Mouse (Mus musculus): ENCODE measurements at regions not wholly inside any gene's neighbourhood (a gene's known extent, or its start where the extent isn't known, plus 50 kb on each side); places are given as distances from the start of the nearest gene placed in this dataset.

DNA sequence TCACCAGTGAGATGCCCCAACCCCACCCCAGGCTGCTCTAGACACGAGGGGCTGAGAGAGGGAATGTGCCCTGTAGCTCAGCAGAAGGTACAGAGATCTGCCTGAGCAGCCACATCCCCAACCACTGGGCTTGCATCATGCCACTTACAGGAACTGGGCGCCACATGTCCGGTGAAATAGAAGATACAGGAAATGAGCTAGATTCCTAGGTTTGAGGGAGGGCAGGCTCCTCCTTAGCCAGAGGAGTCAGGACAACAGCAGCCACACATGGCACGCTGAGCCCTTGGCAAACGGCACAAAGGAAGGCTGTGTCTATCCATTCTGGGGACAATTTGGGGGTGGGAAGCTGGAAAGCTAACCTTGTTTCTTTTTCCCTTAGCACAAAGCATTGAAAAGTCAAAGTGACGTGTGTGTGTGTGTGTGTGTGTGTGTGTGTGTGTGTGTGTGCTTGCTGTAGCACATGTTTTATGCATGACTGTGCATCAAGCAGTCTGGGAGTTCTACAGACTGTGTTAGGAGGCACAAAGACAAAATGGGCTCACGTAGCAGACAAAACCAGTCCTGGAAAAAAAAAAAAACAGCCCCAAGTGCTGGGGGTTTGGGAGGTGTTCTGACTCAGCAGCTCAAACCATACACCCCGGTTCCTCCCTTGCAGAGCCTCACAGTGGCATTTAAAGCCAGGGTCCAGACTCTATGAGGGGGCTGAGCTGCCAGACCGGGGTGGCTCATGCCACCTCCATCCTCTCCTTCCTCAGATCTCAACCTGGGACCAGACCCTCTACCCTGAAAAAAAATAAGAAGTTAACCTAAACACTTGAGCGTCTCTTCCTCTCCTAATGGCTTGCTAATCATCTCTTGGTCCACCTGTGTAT is 343.7 kb upstream of the Smim15 start:
- TF ChIP-seq TBP (IDR thresholded peaks at IDR 0.05; ENCODE audit: low read depth, low read length) (no peak), E2F4 (IDR thresholded peaks at IDR 0.05; ENCODE audit: borderline replicate concordance, low read depth, low read length) (no peak), TCF12 (IDR thresholded peaks at IDR 0.05; ENCODE audit: low read depth, low read length) (no peak), GABPA (IDR thresholded peaks at IDR 0.05; ENCODE audit: low read depth, low read length) (no peak), GATA1 (IDR thresholded peaks at IDR 0.05; ENCODE audit: low read depth, low read length) (no peak), MAFK (IDR thresholded peaks at IDR 0.05; ENCODE audit: borderline replicate concordance, low read depth, low read length) (no peak), SMC3 (IDR thresholded peaks at IDR 0.05; ENCODE audit: low read depth, low read length) (no peak), MXI1 (IDR thresholded peaks at IDR 0.05; ENCODE audit: low read depth, low read length) (no peak), CTCF (IDR thresholded peaks at IDR 0.05 in 2 of 3, conservative IDR thresholded peaks at IDR 0.05 in 1 of 3; ENCODE audit: control insufficient read depth in 1 of 3, insufficient read depth in 1 of 3, low read depth in 2 of 3, low read length in 3 of 3, poor library complexity in 1 of 3, severe bottlenecking in 1 of 3) (no peak), POLR2AphosphoS2 (IDR thresholded peaks at IDR 0.05; ENCODE audit: low read length) (no peak), TAL1 (IDR thresholded peaks at IDR 0.05; ENCODE audit: low read length) (no peak)
- no peak for DNase-seq (ENCODE audit: low read depth, low spot score)
- Histone ChIP-seq H3K4me1 (ENCODE audit: control insufficient read depth in 1 of 2, insufficient read depth in 2 of 2, low read length in 2 of 2) (no peaks in the 10 kb centered on the region), H3K36me3 (ENCODE audit: control insufficient read depth in 1 of 2, insufficient read depth in 2 of 2, low read length in 2 of 2) (no peaks in the 10 kb centered on the region), H3K9ac (ENCODE audit: control insufficient read depth, low read depth, low read length, poor library complexity, severe bottlenecking) (no peak overlapping the region), H3K9me3 (replicated peaks; ENCODE audit: insufficient read depth, low read length) (no peaks in the 10 kb centered on the region), H3K79me2 (ENCODE audit: control insufficient read depth, insufficient read depth, low read length, poor library complexity) (no peaks in the 10 kb centered on the region), H3K4me3 (ENCODE audit: control insufficient read depth in 1 of 2, insufficient read depth in 1 of 2, low read depth in 2 of 2, low read length in 2 of 2) (no peak overlapping the region), H3K27me3 (ENCODE audit: control insufficient read depth in 1 of 2, insufficient read depth in 2 of 2, low read length in 2 of 2) (peaks cover 0 to 3% of the 10 kb centered on the region in 2 experiments; a peak in 1 of 4 replicates), H3K27ac (ENCODE audit: control insufficient read depth, low read depth, low read length) (no peak overlapping the region)

- Histone ChIP-seq H3K79me2 (ENCODE audit: control insufficient read depth, insufficient read depth, low read length, poor library complexity) (no peaks in the 10 kb centered on the region), H3K9me3 (replicated peaks; ENCODE audit: insufficient read depth, low read length) (no peaks in the 10 kb centered on the region), H3K4me1 (ENCODE audit: control insufficient read depth in 1 of 2, insufficient read depth in 2 of 2, low read length in 2 of 2) (no peaks in the 10 kb centered on the region), H3K9ac (ENCODE audit: control insufficient read depth, low read depth, low read length, poor library complexity, severe bottlenecking) (no peak overlapping the region), H3K4me3 (ENCODE audit: control insufficient read depth in 1 of 2, insufficient read depth in 1 of 2, low read depth in 2 of 2, low read length in 2 of 2) (no peak overlapping the region), H3K36me3 (ENCODE audit: control insufficient read depth in 1 of 2, insufficient read depth in 2 of 2, low read length in 2 of 2) (no peaks in the 10 kb centered on the region), H3K27ac (ENCODE audit: control insufficient read depth, low read depth, low read length) (no peak overlapping the region), H3K27me3 (ENCODE audit: control insufficient read depth in 1 of 2, insufficient read depth in 2 of 2, low read length in 2 of 2) (peaks cover 0 to 3% of the 10 kb centered on the region in 2 experiments; a peak in 2 of 4 replicates)
- no peak for TF ChIP-seq POLR2AphosphoS5 (IDR thresholded peaks at IDR 0.05; ENCODE audit: borderline replicate concordance, low read depth, low read length)
- TF ChIP-seq TBP (IDR thresholded peaks at IDR 0.05; ENCODE audit: low read depth, low read length): no peak
- no peak for TF ChIP-seq MXI1 (IDR thresholded peaks at IDR 0.05; ENCODE audit: low read depth, low read length)
- TF ChIP-seq ZC3H11A (IDR thresholded peaks at IDR 0.05; ENCODE audit: low read depth, low read length): no peak
- no peak for TF ChIP-seq NRF1 (IDR thresholded peaks at IDR 0.05; ENCODE audit: insufficient read depth, low read depth, low read length, poor library complexity, severe bottlenecking)
- no peak for DNase-seq (ENCODE audit: low read depth, low spot score)
These were observed 345.0 kb upstream of the Smim15 start for GRCm38 (mm10) chr13:107699251-107699650.
